16 mouse cellular contexts compared by ENCODE assay signal in the genomic region with DNA sequence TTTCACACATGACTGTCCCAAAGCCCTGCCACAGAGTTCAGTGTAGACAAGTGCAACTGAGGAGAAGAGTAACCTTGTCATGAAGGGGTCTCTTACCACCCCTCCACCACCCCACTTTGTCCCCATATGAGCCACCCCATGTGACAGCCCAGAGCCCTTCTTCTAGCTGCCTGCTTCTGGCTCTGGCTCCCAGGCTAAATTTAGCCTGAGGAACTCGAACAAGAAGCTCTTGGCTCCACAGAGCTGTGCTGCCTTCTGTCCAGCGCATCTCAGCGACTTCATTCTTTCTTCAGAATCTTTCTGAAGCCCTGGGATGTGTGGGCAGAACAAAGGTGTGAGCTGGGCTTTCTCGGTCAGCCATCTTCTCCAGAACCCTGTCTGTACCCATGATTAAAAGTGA.
A peak's percentile ranks its signal among the peaks of the same experiment; 100 is the strongest.
DNase-seq lines count a peak whose midpoint lies in the region; TF ChIP-seq lines count a peak whose summit lies in the region.
"Had no signal": no experiment of that assay in that cellular context is flagged by ENCODE, and none has a peak within 500 bp of the region (broad histone marks: within the 10 kb centered on the region; RNA-seq: fewer than 3 reads in every experiment).

No protein-coding gene starts in this region.

- TF ChIP-seq CTCF in layer of hippocampus, adult 2 months (conservative IDR thresholded peaks at IDR 0.05), result no peak
- no peak for TF ChIP-seq CTCF in cortical plate, adult 2 months (IDR thresholded peaks at IDR 0.05; ENCODE audit: extremely low read depth, insufficient read depth, low read length)

- peaks cover 8% of the 10 kb centered on the region for H3K4me1 ChIP-seq in cortical plate, adult 2 months (ENCODE audit: control insufficient read depth, insufficient read depth, low read length)
- H3K4me1 ChIP-seq: embryonic facial prominence, embryonic 15.5 days; forebrain, embryonic 10.5 days; limb, embryonic 12.5 days; liver, embryonic 13.5 days; midbrain, embryonic 13.5 days had no signal

- H3K27ac ChIP-seq in layer of hippocampus, adult 2 months, result peak overlapping the region; percentile 54
- H3K27ac ChIP-seq in cortical plate, adult 2 months (ENCODE audit: insufficient read depth, low read length), result peak overlapping the region; percentile 20; the same call in 1 of the 2 replicates
- H3K27ac ChIP-seq: embryonic facial prominence, embryonic 15.5 days; forebrain, embryonic 10.5 days; limb, embryonic 12.5 days; liver, embryonic 13.5 days; midbrain, embryonic 13.5 days had no signal

- peak; percentile 41 to 61 for DNase-seq in cerebellum, postnatal 14 days
- DNase-seq in cerebellum, adult 8-10 months, result no peak
- DNase-seq in layer of hippocampus, adult 2 months (ENCODE audit: low spot score in 2 of 2), result peak in 1 of 2 experiments; percentile 28
- no peak for DNase-seq in layer of hippocampus, adult 18-20 months (ENCODE audit: low spot score in 2 of 2)
- peak; percentile 54 for DNase-seq in right cerebral cortex, postnatal 25 days
- no peak for DNase-seq in spleen, adult 18-20 months
- DNase-seq: adrenal gland, postnatal 10 days; gastrocnemius, postnatal 10 days; heart, postnatal 36 days; liver, embryonic 13.5 days; thymus, postnatal 25 days had no signal

- H3K4me3 ChIP-seq in layer of hippocampus, adult 2 months, result no peak overlapping the region
- H3K4me3 ChIP-seq in cortical plate, adult 2 months (ENCODE audit: insufficient read depth, low read length), result no peak overlapping the region
- H3K4me3 ChIP-seq: embryonic facial prominence, embryonic 15.5 days; forebrain, embryonic 10.5 days; limb, embryonic 12.5 days; liver, embryonic 13.5 days; midbrain, embryonic 13.5 days had no signal

- TF ChIP-seq POLR2A in cortical plate, adult 2 months (IDR thresholded peaks at IDR 0.05; ENCODE audit: extremely low read depth, insufficient read depth, low read length), result no peak

Comparison
In these comparisons a context has a peak if more than half of its experiments do, and no peak if none do; other contexts are left out.
1. DNase-seq: peak in cerebellum, postnatal 14 days (2 of 2) and right cerebral cortex, postnatal 25 days (single experiment); none in cerebellum, adult 8-10 months (single experiment), layer of hippocampus, adult 18-20 months (0 of 2) and spleen, adult 18-20 months (0 of 2).